Mouse (Mus musculus) ES-E14 (cell line): ENCODE results near the gene Slc25a15. TPM values are rescaled to one million over a fixed set of nuclear protein-coding genes. Genes with fewer than 3 reads are reported as not detected.

ENCODE experiments used
- DNase-seq: peaks from one replicate; pipeline ENCODE4 v3.0.0-alpha.2; 2013; ENCODE audit warnings: low read depth, low spot score
- H3K27ac ChIP-seq: 2 replicates; pipeline ENCODE4 v1.5.1; 2012; ENCODE audit warnings: low read depth, mild to moderate bottlenecking, low read length, moderate library complexity, mixed read lengths; ENCODE audit not compliant: poor library complexity, insufficient read depth, severe bottlenecking
- H3K36me3 ChIP-seq: 2 replicates; pipeline ENCODE4 v1.6.1; 2012; ENCODE audit warnings: mild to moderate bottlenecking, low read length, moderate library complexity, mixed read lengths; ENCODE audit not compliant: control insufficient read depth, poor library complexity, insufficient read depth, severe bottlenecking
- H3K4me1 ChIP-seq, 2 experiments: fragments of 150-350 bp in 1 of 2; sonication (generic) in 1 of 2; 2 replicates each; pipeline ENCODE4 v1.6.1; 2012; ENCODE audit warnings: low read length in 2 of 2, mild to moderate bottlenecking in 1 of 2, mixed read lengths in 1 of 2; ENCODE audit not compliant: control insufficient read depth in 2 of 2, insufficient read depth in 2 of 2, poor library complexity in 1 of 2
- H3K4me3 ChIP-seq, 2 experiments: fragments of 150-350 bp in 1 of 2; sonication (generic) in 1 of 2; 2 replicates each; pipeline ENCODE4 v1.5.1; 2012; ENCODE audit warnings: low read length in 2 of 2, low read depth in 1 of 2, mild to moderate bottlenecking in 1 of 2, mixed read lengths in 1 of 2; ENCODE audit not compliant: insufficient read depth in 1 of 2, poor library complexity in 1 of 2, severe bottlenecking in 1 of 2
- H3K9ac ChIP-seq: 2 replicates; pipeline ENCODE4 v1.6.1; 2012; ENCODE audit warnings: low read depth, mild to moderate bottlenecking, low read length, mixed read lengths; ENCODE audit not compliant: poor library complexity, insufficient read depth, severe bottlenecking
- H3K9me3 ChIP-seq: fragments of 150-350 bp; sonication (generic); 2 replicates; pipeline ENCODE4 v1.6.1; 2012; ENCODE audit warnings: low read depth, mild to moderate bottlenecking, low read length; ENCODE audit not compliant: control insufficient read depth, insufficient read depth
- CHD2 ChIP-seq: IDR thresholded peaks from 2 replicates; pipeline ENCODE4 v1.6.1; 2014; ENCODE audit warnings: mild to moderate bottlenecking, low read depth, low read length, inconsistent platforms
- HCFC1 ChIP-seq: IDR thresholded peaks from 2 replicates; pipeline ENCODE4 v1.6.1; 2012; ENCODE audit warnings: low read length, inconsistent platforms, borderline replicate concordance; ENCODE audit not compliant: insufficient read depth
- MAFK ChIP-seq: IDR thresholded peaks from 2 replicates; pipeline ENCODE4 v1.6.1; 2014; ENCODE audit warnings: mild to moderate bottlenecking, low read depth, low read length, inconsistent platforms; ENCODE audit not compliant: insufficient read depth
- ZC3H11A ChIP-seq: IDR thresholded peaks from 2 replicates; pipeline ENCODE4 v1.6.1; 2012; ENCODE audit warnings: low read depth, mild to moderate bottlenecking, inconsistent platforms, low read length, borderline replicate concordance
- ZNF384 ChIP-seq: IDR thresholded peaks from 2 replicates; pipeline ENCODE4 v1.6.1; 2012; ENCODE audit warnings: low read depth, low read length, inconsistent platforms
- in situ Hi-C, 2 experiments: fragments of 600-800 bp; cut with MboI; formaldehyde crosslinking; loops; one replicate each; pipeline ENCODE4 v1.15.1; 2025; ENCODE audit warnings: low sequenced_read_pairs in 2 of 2, inconsistent platforms in 1 of 2; ENCODE audit not compliant: unreplicated experiment in 2 of 2
- total RNA-seq: library from RNA; depleted of rRNA; stranded (reverse); fragments of 300-350 nt; gene quantifications from 2 replicates; pipeline ENCODE4 v1.2.3, GENCODE M21; 2012

Gene Slc25a15
- total RNA-seq, 1 experiment = 22.1 TPM

- Histone ChIP-seq H3K9me3 (no peaks in the 10 kb centered on the region), H3K4me1 (peaks cover 0 to 3% of the 10 kb centered on the region in 2 experiments; a peak in 1 of 4 replicates), H3K27ac (no peak overlapping the region), H3K4me3 (no peak overlapping the region), H3K9ac (no peak overlapping the region), H3K36me3 (peaks cover 12% of the 10 kb centered on the region; the same call in 1 of the 2 replicates)
- DNase-seq = no peak
- TF ChIP-seq ZNF384 (no peak), HCFC1 (no peak)
- in situ Hi-C loops = no loop called here
Observed at GRCm38 (mm10) chr8:22395256-22395655, 3.1 kb downstream of the Slc25a15 start.

GRCm38 (mm10) chr8:22394471-22394870 is 3.9 kb downstream of the Slc25a15 start:
- no peaks in the 10 kb centered on the region for H3K9me3 ChIP-seq
- in situ Hi-C loops = no loop called here
- peaks cover 0 to 3% of the 10 kb centered on the region in 2 experiments; a peak in 1 of 4 replicates for H3K4me1 ChIP-seq
- no peak overlapping the region for H3K4me3 ChIP-seq
- H3K9ac ChIP-seq = no peak overlapping the region
- no peak for DNase-seq
- TF ChIP-seq ZC3H11A = no peak
- TF ChIP-seq MAFK = no peak
- no peak for TF ChIP-seq CHD2
- TF ChIP-seq ZNF384 = no peak
- no peak for TF ChIP-seq HCFC1
- H3K27ac ChIP-seq = no peak overlapping the region
- H3K36me3 ChIP-seq = peaks cover 16% of the 10 kb centered on the region; the same call in 1 of the 2 replicates

- Histone ChIP-seq H3K9ac (no peak overlapping the region), H3K4me1 (no peaks in the 10 kb centered on the region), H3K9me3 (no peaks in the 10 kb centered on the region), H3K4me3 (no peak overlapping the region), H3K27ac (no peak overlapping the region), H3K36me3 (peaks cover 29% of the 10 kb centered on the region; the same call in 1 of the 2 replicates)
- no peak for TF ChIP-seq MAFK
- no peak for TF ChIP-seq HCFC1
- no peak for TF ChIP-seq CHD2
- TF ChIP-seq ZNF384 = no peak
- no peak for TF ChIP-seq ZC3H11A
- in situ Hi-C loops = no loop called here
- DNase-seq = no peak
Observed at GRCm38 (mm10) chr8:22390766-22391463, 7.5 kb downstream of the Slc25a15 start.

GRCm38 (mm10) chr8:22389874-22390273 is 8.5 kb downstream of the Slc25a15 start:
- H3K9ac ChIP-seq = no peak overlapping the region
- TF ChIP-seq HCFC1 (no peak), ZC3H11A (no peak), CHD2 (no peak), ZNF384 (no peak), MAFK (no peak)
- no peak overlapping the region for H3K27ac ChIP-seq
- H3K9me3 ChIP-seq = no peaks in the 10 kb centered on the region
- DNase-seq = no peak
- in situ Hi-C loops = no loop called here
- no peaks in the 10 kb centered on the region for H3K4me1 ChIP-seq
- H3K4me3 ChIP-seq = no peak overlapping the region
- peaks cover 33% of the 10 kb centered on the region; the same call in 1 of the 2 replicates for H3K36me3 ChIP-seq

- in situ Hi-C loops = no loop called here
Observed at GRCm38 (mm10) chr8:22385158-22385557, 13.2 kb downstream of the Slc25a15 start.

More at GRCm38 (mm10) chr8:22385158-22385557, 13.2 kb downstream of the Slc25a15 start:
- Histone ChIP-seq H3K4me1 (no peaks in the 10 kb centered on the region), H3K4me3 (no peak overlapping the region), H3K27ac (no peak overlapping the region), H3K36me3 (peaks cover 40% of the 10 kb centered on the region; the same call in 1 of the 2 replicates), H3K9me3 (no peaks in the 10 kb centered on the region), H3K9ac (no peak overlapping the region)
- TF ChIP-seq CHD2 (no peak), HCFC1 (no peak), ZNF384 (no peak), ZC3H11A (no peak), MAFK (no peak)
- no peak for DNase-seq
